Mouse (Mus musculus) thymus, postnatal 14 days (tissue): ENCODE measurements at regions not wholly inside any gene's neighbourhood (a gene's known extent, or its start where the extent isn't known, plus 50 kb on each side); places are given as distances from the start of the nearest gene placed in this dataset.

Experiments
- DNase-seq: peaks from one replicate; pipeline ENCODE4 v3.0.0; 2021

- DNase-seq: no peak
Observed at GRCm38 (mm10) chr6:59556668-59557310, 130.7 kb upstream of the Gprin3 start.

- no peak for DNase-seq
Observed at GRCm38 (mm10) chr6:59537025-59537424, 110.9 kb upstream of the Gprin3 start.

GRCm38 (mm10) chr6:59524940-59525265, 98.8 kb upstream of the Gprin3 start:
- DNase-seq: no peak

GRCm38 (mm10) chr6:59524095-59524939, 98.2 kb upstream of the Gprin3 start:
- DNase-seq: no peak

GRCm38 (mm10) chr6:59522960-59523359, 96.9 kb upstream of the Gprin3 start:
- no peak for DNase-seq

- DNase-seq: no peak
Observed at GRCm38 (mm10) chr6:59500818-59501217, 74.7 kb upstream of the Gprin3 start.

- DNase-seq: no peak
Observed at GRCm38 (mm10) chr6:59498800-59499199, 72.7 kb upstream of the Gprin3 start.

GRCm38 (mm10) chr6:59498079-59498478, 72.0 kb upstream of the Gprin3 start:
- peak; percentile 61 for DNase-seq

- no peak for DNase-seq
Observed at GRCm38 (mm10) chr6:59489001-59489575, 63.0 kb upstream of the Gprin3 start.

- no peak for DNase-seq
Observed at GRCm38 (mm10) chr6:59488386-59488785, 62.3 kb upstream of the Gprin3 start.

GRCm38 (mm10) chr6:59484004-59484403, 57.9 kb upstream of the Gprin3 start:
- no peak for DNase-seq

- DNase-seq: peak; percentile 54
Observed at GRCm38 (mm10) chr6:59483587-59483986, 57.5 kb upstream of the Gprin3 start.
